ENCODE assay signal across 10 mouse cellular contexts in the genomic region with DNA sequence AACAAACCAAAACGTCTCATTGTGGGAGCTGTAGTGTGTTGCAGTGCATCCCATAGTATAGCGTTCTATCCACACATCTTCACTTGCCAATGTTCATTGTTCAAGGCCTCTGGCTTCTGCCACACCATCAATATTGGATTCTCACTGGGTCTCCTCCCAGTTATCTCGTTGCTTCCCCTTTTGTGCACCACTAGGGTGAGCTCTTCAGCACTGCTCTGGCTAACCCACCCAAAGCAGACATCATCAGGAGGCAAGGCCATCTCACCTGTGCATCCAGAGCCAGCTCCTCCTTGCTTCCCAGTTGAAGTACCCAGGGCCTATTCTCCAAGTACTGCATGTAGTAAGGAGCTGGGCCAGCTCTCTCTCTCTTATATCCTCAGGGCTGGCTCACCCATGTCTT.
DNase-seq lines count a peak whose midpoint lies in the region; ATAC-seq and TF ChIP-seq lines count a peak whose summit lies in the region.
"Had no signal": no experiment of that assay in that cellular context is flagged by ENCODE, and none has a peak within 500 bp of the region (broad histone marks: within the 10 kb centered on the region; RNA-seq: fewer than 3 reads in every experiment).

No protein-coding gene starts in this region.

- TF ChIP-seq POLR2A in bone marrow, adult 2 months (IDR thresholded peaks at IDR 0.05; ENCODE audit: borderline replicate concordance, control insufficient read depth, low read depth, low read length) = no peak

- no peak for TF ChIP-seq EP300 in lung, postnatal 0 days (IDR thresholded peaks at IDR 0.05)
- no peak for TF ChIP-seq EP300 in stomach, postnatal 0 days (optimal IDR thresholded peaks at IDR 0.05)

- no peaks in the 10 kb centered on the region for H3K9me3 ChIP-seq in intestine, postnatal 0 days (ENCODE audit: control insufficient read depth)
- H3K9me3 ChIP-seq in intestine, embryonic 16.5 days (ENCODE audit: control insufficient read depth, low read length) = no peaks in the 10 kb centered on the region
- no peaks in the 10 kb centered on the region for H3K9me3 ChIP-seq in lung, postnatal 0 days (ENCODE audit: low read length)
- H3K9me3 ChIP-seq in stomach, postnatal 0 days (ENCODE audit: control insufficient read depth, low read length) = no peaks in the 10 kb centered on the region

- no peak overlapping the region for H3K4me2 ChIP-seq in intestine, postnatal 0 days (replicated peaks; ENCODE audit: low read depth)
- no peak overlapping the region for H3K4me2 ChIP-seq in intestine, embryonic 16.5 days (ENCODE audit: low read depth, low read length)
- H3K4me2 ChIP-seq in lung, postnatal 0 days (replicated peaks; ENCODE audit: low read depth, low read length) = no peak overlapping the region
- no peak overlapping the region for H3K4me2 ChIP-seq in stomach, postnatal 0 days (replicated peaks; ENCODE audit: low read depth)

- no peaks in the 10 kb centered on the region for H3K27me3 ChIP-seq in intestine, postnatal 0 days (replicated peaks; ENCODE audit: control insufficient read depth, insufficient read depth, low read length)
- H3K27me3 ChIP-seq in intestine, embryonic 16.5 days (replicated peaks; ENCODE audit: control insufficient read depth, insufficient read depth, low read length) = no peaks in the 10 kb centered on the region
- no peaks in the 10 kb centered on the region for H3K27me3 ChIP-seq in lung, postnatal 0 days (replicated peaks; ENCODE audit: insufficient read depth, low read length)
- no peaks in the 10 kb centered on the region for H3K27me3 ChIP-seq in stomach, postnatal 0 days (ENCODE audit: control insufficient read depth, insufficient read depth, low read length)

- 42% methylated on average over 3 of the region's 3 CpGs for WGBS in intestine, postnatal 0 days
- WGBS in intestine, embryonic 16.5 days = 59% methylated on average over 3 of the region's 3 CpGs
- WGBS in lung, postnatal 0 days = 43% methylated on average over 3 of the region's 3 CpGs
- WGBS in bone marrow, adult 2 months = 45% methylated on average over 3 of the region's 3 CpGs
- 39% methylated on average over 3 of the region's 3 CpGs for WGBS in stomach, postnatal 0 days

- TF ChIP-seq CTCF in intestine, postnatal 0 days (IDR thresholded peaks at IDR 0.05; ENCODE audit: low read depth) = peak; percentile 58
- TF ChIP-seq CTCF in lung, postnatal 0 days (IDR thresholded peaks at IDR 0.05) = peak; percentile 70
- TF ChIP-seq CTCF in bone marrow, adult 2 months (IDR thresholded peaks at IDR 0.05; ENCODE audit: control insufficient read depth, insufficient read depth, low read length) = peak; percentile 35; the same call in 1 of the 2 replicates
- TF ChIP-seq CTCF in stomach, postnatal 0 days (IDR thresholded peaks at IDR 0.05; ENCODE audit: low read depth) = peak; percentile 57

- no peak overlapping the region for H3K27ac ChIP-seq in intestine, postnatal 0 days (ENCODE audit: low read depth, low read length)
- no peak overlapping the region for H3K27ac ChIP-seq in intestine, embryonic 16.5 days (ENCODE audit: low read length)
- H3K27ac ChIP-seq in lung, postnatal 0 days (ENCODE audit: low read length) = no peak overlapping the region
- H3K27ac ChIP-seq in bone marrow, adult 2 months (ENCODE audit: control insufficient read depth, insufficient read depth, low read depth, low read length, poor library complexity) = no peak overlapping the region
- H3K27ac ChIP-seq in stomach, postnatal 0 days (replicated peaks) = no peak overlapping the region

- no peak overlapping the region for H3K4me3 ChIP-seq in intestine, postnatal 0 days (ENCODE audit: low read depth, low read length)
- H3K4me3 ChIP-seq in intestine, embryonic 16.5 days (ENCODE audit: low read length) = no peak overlapping the region
- no peak overlapping the region for H3K4me3 ChIP-seq in lung, postnatal 0 days (ENCODE audit: low read depth, low read length)
- no peak overlapping the region for H3K4me3 ChIP-seq in bone marrow, adult 2 months (replicated peaks; ENCODE audit: control insufficient read depth, low read depth, low read length)
- H3K4me3 ChIP-seq in stomach, postnatal 0 days (ENCODE audit: low read depth, low read length) = no peak overlapping the region

- H3K4me1 ChIP-seq in intestine, postnatal 0 days (replicated peaks; ENCODE audit: control insufficient read depth, insufficient read depth, low read length) = no peaks in the 10 kb centered on the region
- H3K4me1 ChIP-seq in intestine, embryonic 16.5 days (ENCODE audit: control insufficient read depth, insufficient read depth, low read length) = no peaks in the 10 kb centered on the region
- no peaks in the 10 kb centered on the region for H3K4me1 ChIP-seq in lung, postnatal 0 days (ENCODE audit: insufficient read depth, low read depth, low read length)
- H3K4me1 ChIP-seq in bone marrow, adult 2 months (ENCODE audit: control insufficient read depth, insufficient read depth, low read length) = no peaks in the 10 kb centered on the region
- H3K4me1 ChIP-seq in stomach, postnatal 0 days (replicated peaks; ENCODE audit: control insufficient read depth, insufficient read depth) = no peaks in the 10 kb centered on the region

- no peak for DNase-seq in lung, postnatal 0 days (ENCODE audit: low spot score)
- no peak for DNase-seq in lung, postnatal 14 days
- DNase-seq in stomach, postnatal 0 days (ENCODE audit: low spot score) = no peak
- no peak for DNase-seq in cerebellum, postnatal 36 days
- DNase-seq: cerebellum, postnatal 14 days had no signal

- no peak for ATAC-seq in intestine, postnatal 0 days
- no peak for ATAC-seq in intestine, embryonic 16.5 days
- no peak for ATAC-seq in lung, postnatal 0 days
- ATAC-seq in stomach, postnatal 0 days (ENCODE audit: low FRiP score, low TSS enrichment) = no peak
- ATAC-seq: activated CD4-positive, CD25-positive, alpha-beta regulatory T cell, adult 4 months; inflammation-experienced regulatory T-cells, adult 6 months had no signal

- no peaks in the 10 kb centered on the region for H3K36me3 ChIP-seq in intestine, postnatal 0 days (ENCODE audit: control insufficient read depth, insufficient read depth)
- no peaks in the 10 kb centered on the region for H3K36me3 ChIP-seq in intestine, embryonic 16.5 days (ENCODE audit: control insufficient read depth, insufficient read depth, low read length)
- no peaks in the 10 kb centered on the region for H3K36me3 ChIP-seq in lung, postnatal 0 days (ENCODE audit: insufficient read depth, low read length)
- no peaks in the 10 kb centered on the region for H3K36me3 ChIP-seq in stomach, postnatal 0 days (ENCODE audit: control insufficient read depth, insufficient read depth, low read length)

- no peak overlapping the region for H3K9ac ChIP-seq in intestine, postnatal 0 days (ENCODE audit: low read depth, low read length)
- no peak overlapping the region for H3K9ac ChIP-seq in intestine, embryonic 16.5 days (ENCODE audit: low read depth, low read length)
- H3K9ac ChIP-seq in lung, postnatal 0 days (replicated peaks; ENCODE audit: low read depth) = no peak overlapping the region
- no peak overlapping the region for H3K9ac ChIP-seq in stomach, postnatal 0 days (ENCODE audit: low read length)
